Mouse (Mus musculus) liver, embryonic 13.5 days (tissue): ENCODE measurements around the gene Ptges3l. TPM values are rescaled to one million over a fixed set of nuclear protein-coding genes. Genes with fewer than 3 reads are reported as not detected.

Experiments used
- ATAC-seq: fragments of 200-750 bp; cut with Nextera tagmentation; 2 replicates; pipeline ENCODE4 v1.8.0; 2017; ENCODE audit warnings: low read depth, mild to moderate bottlenecking, moderate number of reproducible peaks, moderate library complexity
- DNase-seq: peaks from one replicate; pipeline ENCODE4 v3.0.0; 2022
- H3K27ac ChIP-seq: fragments of 300-500 bp; sonication (generic); 2 replicates; pipeline ENCODE4 v1.5.1; 2015; ENCODE audit warnings: moderate library complexity, mild to moderate bottlenecking, inconsistent platforms
- H3K27me3 ChIP-seq: fragments of 300-500 bp; sonication (generic); 2 replicates; pipeline ENCODE4 v1.6.1; 2015; ENCODE audit warnings: mild to moderate bottlenecking, inconsistent platforms
- H3K36me3 ChIP-seq: fragments of 300-500 bp; sonication (generic); 2 replicates; pipeline ENCODE4 v1.6.1; 2015; ENCODE audit warnings: mild to moderate bottlenecking, inconsistent platforms
- H3K4me1 ChIP-seq: fragments of 300-500 bp; sonication (generic); replicated peaks from 2 replicates; pipeline ENCODE4 v1.6.1; 2015; ENCODE audit warnings: inconsistent platforms
- H3K4me2 ChIP-seq: fragments of 300-500 bp; sonication (generic); 2 replicates; pipeline ENCODE4 v1.6.1; 2015; ENCODE audit warnings: inconsistent platforms, mild to moderate bottlenecking, moderate library complexity
- H3K4me3 ChIP-seq: fragments of 300-500 bp; sonication (generic); replicated peaks from 2 replicates; pipeline ENCODE4 v1.5.1; 2015; ENCODE audit warnings: mild to moderate bottlenecking, inconsistent platforms
- H3K9ac ChIP-seq: fragments of 300-500 bp; sonication (generic); 2 replicates; pipeline ENCODE4 v1.6.1; 2015; ENCODE audit warnings: mild to moderate bottlenecking, inconsistent platforms
- H3K9me3 ChIP-seq: fragments of 300-500 bp; sonication (generic); replicated peaks from 2 replicates; pipeline ENCODE4 v1.6.1; 2016; ENCODE audit warnings: inconsistent platforms
- WGBS: fragments of 180-500 bp; shearing (Covaris S2); methylation state at CpG from one replicate; pipeline ENCODE4 v1.1.7; 2015; ENCODE audit not compliant: insufficient replicate concordance; 5-methylcytosine and 5-hydroxymethylcytosine counted together
- polyA plus RNA-seq: library from polyadenylated mRNA; unstranded; fragments of >200 nt; fragmentation: Nextera tagmentation; extraction: Ambion mirVana; gene quantifications from 2 replicates; pipeline ENCODE4 v1.2.1, GENCODE M21; 2015

Ptges3l gene
- polyA plus RNA-seq, 1 experiment from 2014 or later, result 1.2 TPM

DNA sequence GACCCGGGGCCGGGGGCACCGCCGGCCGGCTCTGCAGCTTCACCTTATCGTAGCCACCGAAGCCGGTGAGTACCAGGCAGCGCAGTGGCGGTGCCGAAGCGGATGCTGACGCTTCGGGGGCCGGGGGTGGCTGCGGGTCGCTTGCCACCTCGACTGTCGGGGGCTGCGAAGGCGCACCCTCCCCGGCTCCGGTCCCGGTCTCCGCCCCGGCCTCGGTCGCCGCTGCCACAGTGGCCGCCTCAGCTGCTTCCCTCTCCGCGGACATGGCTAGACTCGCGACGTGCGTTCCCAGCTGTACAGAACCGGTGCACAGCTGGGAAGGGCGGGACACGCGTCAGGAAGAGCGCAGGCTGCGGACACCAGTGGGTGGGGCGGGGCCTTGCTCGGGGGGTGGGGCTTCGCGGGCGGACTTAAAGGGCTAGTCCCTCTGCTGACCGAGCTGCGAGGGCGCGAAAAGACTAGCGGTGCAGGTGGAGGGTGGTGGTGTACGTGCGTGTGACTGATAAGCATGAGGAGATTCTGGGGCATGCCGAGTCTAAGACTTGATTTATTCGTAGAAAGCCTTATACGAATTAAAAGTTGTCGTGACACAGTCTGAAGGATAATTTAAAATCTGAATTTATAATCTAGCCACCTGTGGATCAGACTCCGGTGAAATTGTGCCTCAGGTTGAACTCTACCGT, 40.9 kb upstream of the Ptges3l start, which contains the start of gene Vat1:
Vat1 (minus strand) TSS at position 362 of the 683 bp plus-strand sequence.
- H3K27me3 ChIP-seq, result peaks cover 74% of the 10 kb centered on the region
- peak; percentile 67 for DNase-seq
- H3K4me1 ChIP-seq, result peaks cover 73% of the 10 kb centered on the region
- under 1% methylated on average over 60 of the region's 60 CpGs for WGBS
- peak; percentile 67 for ATAC-seq
- H3K4me3 ChIP-seq, result peak within 1 kb of the TSS; percentile 69
- H3K36me3 ChIP-seq, result peaks cover 3% of the 10 kb centered on the region; the same call in 1 of the 2 replicates
- H3K4me2 ChIP-seq, result peak within 1 kb of the TSS; percentile 98
- H3K9ac ChIP-seq, result peak within 1 kb of the TSS; percentile 70
- no peaks in the 10 kb centered on the region for H3K9me3 ChIP-seq
- H3K27ac ChIP-seq, result peak within 1 kb of the TSS; percentile 60

DNA sequence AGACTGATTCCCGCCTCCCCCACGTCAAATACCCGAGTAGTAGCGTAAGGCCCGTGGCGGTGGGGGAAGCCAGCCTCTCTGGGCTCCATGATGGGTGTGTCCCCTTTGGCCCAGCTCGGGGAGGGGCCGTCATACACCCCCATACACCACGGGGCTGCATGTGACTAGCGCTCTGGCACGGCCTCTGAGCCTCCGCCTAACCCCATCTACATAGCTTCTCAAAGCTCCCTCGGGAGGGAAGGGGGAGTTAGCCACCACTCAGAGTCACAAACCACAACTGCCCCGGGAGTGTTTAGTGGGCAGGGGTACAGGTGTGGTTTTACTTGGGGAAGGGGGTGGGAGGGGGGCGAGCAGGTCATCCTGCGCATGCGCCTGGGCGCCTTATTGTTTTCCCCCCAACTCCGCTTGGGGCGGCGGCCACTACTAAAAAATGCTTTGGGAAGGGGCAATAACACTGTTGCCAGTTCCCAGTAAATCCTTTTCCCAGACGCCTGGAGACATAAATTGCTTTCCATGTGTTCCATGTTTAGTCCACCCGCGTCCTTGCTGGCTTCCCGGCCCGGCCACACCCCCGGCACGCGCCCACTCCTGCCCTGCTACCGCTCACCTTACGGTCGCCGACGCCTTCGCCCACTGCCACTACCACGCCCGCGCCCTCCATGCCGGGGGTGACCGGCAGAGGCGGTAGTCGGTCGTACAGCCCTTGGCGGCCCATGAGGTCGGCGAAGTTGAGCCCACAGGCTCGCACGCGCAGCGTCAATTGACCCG, 40.2 kb upstream of the Ptges3l start:
- Histone ChIP-seq H3K9ac (peak overlapping the region; percentile 70), H3K36me3 (peaks cover 7% of the 10 kb centered on the region), H3K4me3 (peak overlapping the region; percentile 69), H3K4me2 (peak overlapping the region; percentile 97), H3K27ac (peak overlapping the region; percentile 60), H3K9me3 (no peaks in the 10 kb centered on the region), H3K4me1 (peaks cover 73% of the 10 kb centered on the region), H3K27me3 (peaks cover 66% of the 10 kb centered on the region)
- ATAC-seq (peak; percentile 37), DNase-seq (peak; percentile 42)
- WGBS, result under 1% methylated on average over 51 of the region's 51 CpGs

DNA sequence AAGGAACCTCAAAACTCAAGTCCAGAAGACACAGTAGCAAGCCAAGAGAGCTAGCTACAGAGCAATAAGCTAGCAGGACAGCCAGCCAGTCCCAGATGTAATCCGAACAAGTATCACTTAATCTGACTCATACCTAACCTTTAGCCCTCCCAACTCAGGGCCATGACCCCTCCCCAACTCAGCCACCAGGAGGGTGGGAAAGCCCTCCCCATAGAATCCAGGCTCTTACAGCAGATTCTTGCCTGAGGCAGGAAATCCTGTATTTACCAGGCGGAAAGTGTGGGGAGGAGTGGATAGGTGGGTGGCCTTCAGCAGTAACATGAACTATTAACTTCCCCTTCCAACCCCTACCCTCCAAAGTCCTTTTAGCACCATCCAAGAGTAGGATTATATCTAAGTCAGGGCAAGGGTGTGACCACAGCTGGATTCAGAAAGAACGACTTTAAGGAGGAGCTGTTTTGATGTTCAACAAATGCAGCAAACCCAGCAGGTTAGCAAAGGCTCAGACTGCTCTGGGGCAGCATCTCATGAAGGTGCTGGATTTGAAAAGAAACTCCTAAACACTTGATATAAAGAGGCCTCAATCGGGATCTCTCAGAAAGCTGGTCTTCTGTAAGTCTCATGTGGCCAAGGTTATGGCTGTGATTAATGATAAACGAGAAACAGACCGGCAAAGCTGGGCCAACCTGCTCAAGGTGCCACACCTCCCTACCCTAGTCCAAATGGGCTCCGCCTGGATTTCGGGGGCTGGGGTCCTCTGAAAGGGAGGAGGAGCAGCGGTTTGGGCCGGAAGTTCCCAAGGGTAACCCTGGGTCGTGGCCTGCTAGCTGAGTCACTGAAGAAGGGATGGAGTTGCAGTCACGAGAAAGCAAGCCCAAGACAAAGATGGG, 39.3 kb upstream of the Ptges3l start, which contains the start of gene Rnd2:
Rnd2 (plus strand) TSS at position 789 of the 890 bp plus-strand sequence.
- peaks cover 60% of the 10 kb centered on the region for H3K27me3 ChIP-seq
- ATAC-seq (no peak), DNase-seq (no peak)
- WGBS, result 11% methylated on average over 12 of the region's 12 CpGs
- peaks cover 16% of the 10 kb centered on the region for H3K36me3 ChIP-seq
- peak within 1 kb of the TSS; percentile 70 for H3K9ac ChIP-seq
- H3K27ac ChIP-seq, result peak within 1 kb of the TSS; percentile 60
- peak within 1 kb of the TSS; percentile 69 for H3K4me3 ChIP-seq
- peak within 1 kb of the TSS; percentile 97 for H3K4me2 ChIP-seq
- peaks cover 77% of the 10 kb centered on the region for H3K4me1 ChIP-seq
- no peaks in the 10 kb centered on the region for H3K9me3 ChIP-seq

DNA sequence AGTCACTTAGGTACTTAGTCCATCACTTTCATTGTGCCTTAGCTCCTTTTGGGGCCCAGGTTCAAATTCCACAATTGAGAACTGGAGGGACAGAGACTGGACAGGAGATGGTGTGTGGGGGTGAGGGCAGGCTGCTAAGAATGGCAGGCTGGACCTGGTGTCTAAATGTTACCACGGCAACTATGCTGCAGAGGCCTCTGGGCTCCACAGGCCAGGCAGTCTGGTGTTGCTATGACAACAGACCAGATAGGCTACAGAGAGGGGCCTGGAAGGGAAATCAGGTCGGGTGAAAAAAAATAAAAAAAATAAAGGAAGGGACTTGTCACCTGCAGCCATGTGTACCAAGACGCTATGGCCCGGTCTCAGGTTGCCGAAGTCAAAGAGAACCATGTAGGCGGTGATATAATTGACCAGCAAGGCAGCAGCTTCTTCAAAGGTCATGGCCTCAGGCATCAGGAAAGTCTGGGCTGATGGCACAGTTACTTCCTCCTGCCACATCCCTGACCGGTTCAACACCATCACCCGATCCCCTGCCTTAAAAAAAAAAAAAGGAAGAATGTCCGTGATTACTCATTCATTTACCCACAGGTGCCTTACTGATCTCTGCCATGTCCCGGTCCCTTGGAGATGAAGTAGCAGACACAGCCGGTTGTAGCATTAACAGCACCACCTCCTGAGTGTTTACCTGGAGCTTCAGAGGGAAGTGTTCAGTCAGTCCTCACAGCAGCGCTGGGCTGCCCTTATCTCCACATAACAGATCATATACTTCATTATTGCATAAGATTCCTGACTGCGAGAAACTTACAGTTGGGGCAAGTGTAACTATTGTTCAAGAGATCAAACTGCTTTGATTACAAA, 37.7 kb upstream of the Ptges3l start:
- Histone ChIP-seq H3K4me1 (peaks cover 71% of the 10 kb centered on the region), H3K27ac (no peak overlapping the region), H3K9ac (0 out of 2 replicates have a peak overlapping the region, but pooled peaks have one; percentile 9), H3K36me3 (peaks cover 32% of the 10 kb centered on the region), H3K27me3 (peaks cover 44% of the 10 kb centered on the region), H3K4me2 (peak overlapping the region; percentile 97), H3K4me3 (no peak overlapping the region), H3K9me3 (no peaks in the 10 kb centered on the region)
- DNase-seq, result no peak
- 22% methylated on average over 13 of the region's 13 CpGs for WGBS
- no peak for ATAC-seq

DNA sequence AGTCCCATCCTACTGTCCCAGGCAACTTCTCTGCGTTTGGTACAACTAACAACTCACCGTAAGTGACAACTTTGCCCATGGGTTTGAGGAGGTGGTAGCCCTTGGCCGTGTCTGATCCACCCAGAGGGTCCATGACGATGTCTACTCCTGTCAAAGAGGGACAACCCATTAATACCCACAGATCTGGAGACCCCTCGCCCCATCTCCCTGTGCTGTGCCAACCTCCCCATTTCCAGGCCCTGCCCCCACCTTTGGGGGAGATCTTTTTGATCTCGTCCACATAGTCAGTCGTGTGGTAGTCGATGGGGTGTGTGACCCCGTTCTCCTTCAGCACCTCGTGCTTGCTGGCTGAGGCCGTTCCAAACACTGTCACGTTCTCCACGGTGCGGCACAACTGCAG, 37.0 kb upstream of the Ptges3l start:
- DNase-seq (no peak), ATAC-seq (no peak)
- Histone ChIP-seq H3K9ac (no peak overlapping the region), H3K27ac (no peak overlapping the region), H3K4me1 (peaks cover 65% of the 10 kb centered on the region), H3K4me2 (no peak overlapping the region), H3K27me3 (peaks cover 38% of the 10 kb centered on the region), H3K4me3 (no peak overlapping the region), H3K9me3 (no peaks in the 10 kb centered on the region), H3K36me3 (peaks cover 39% of the 10 kb centered on the region)
- 82% methylated on average over 14 of the region's 14 CpGs for WGBS

DNA sequence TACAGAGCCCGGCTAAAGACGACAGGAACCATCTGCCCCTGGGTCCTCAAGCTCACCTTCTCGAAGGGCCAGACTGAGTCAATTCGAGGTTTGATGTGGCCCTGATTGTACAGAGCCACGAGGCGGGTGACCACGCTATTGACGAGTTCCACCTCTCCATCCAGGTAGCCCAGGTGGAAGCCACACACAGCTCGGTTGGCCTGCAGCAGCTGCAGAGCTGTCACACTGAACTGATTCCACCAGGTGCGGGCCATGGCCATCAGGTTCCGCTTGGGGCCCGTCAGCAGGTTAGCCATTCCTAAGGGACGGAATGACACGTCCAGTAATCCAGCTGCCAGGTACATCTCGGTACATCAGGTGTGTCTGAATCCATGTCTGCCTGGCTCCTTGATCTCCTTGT, 35.2 kb upstream of the Ptges3l start:
- Histone ChIP-seq H3K4me2 (no peak overlapping the region), H3K9ac (no peak overlapping the region), H3K36me3 (peaks cover 48% of the 10 kb centered on the region), H3K4me3 (no peak overlapping the region), H3K4me1 (peaks cover 55% of the 10 kb centered on the region), H3K9me3 (no peaks in the 10 kb centered on the region), H3K27ac (no peak overlapping the region), H3K27me3 (peaks cover 19% of the 10 kb centered on the region)
- WGBS, result 88% methylated on average over 15 of the region's 15 CpGs
- ATAC-seq, result no peak
- DNase-seq, result no peak

DNA sequence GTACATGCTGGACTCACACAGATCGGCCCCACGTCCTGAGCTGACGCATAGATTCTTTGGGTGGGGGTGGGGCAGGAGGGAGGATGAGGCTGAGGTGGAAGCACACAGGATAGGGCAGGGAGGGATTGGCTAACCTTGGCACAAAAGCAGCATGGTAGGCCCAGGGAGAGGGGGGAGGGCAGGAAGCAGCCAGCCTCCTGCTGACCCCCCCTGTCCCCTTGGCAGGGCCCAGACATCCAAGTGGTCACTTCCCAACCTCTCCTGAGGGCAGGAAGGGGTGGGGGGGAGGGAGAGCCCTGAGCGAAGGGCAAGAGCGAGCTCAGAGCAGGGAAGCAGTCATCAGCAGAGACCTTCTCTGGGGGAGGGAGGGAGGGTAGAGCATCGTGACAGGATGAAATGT, 34.6 kb upstream of the Ptges3l start:
- Histone ChIP-seq H3K27me3 (peaks cover 13% of the 10 kb centered on the region), H3K9me3 (no peaks in the 10 kb centered on the region), H3K27ac (no peak overlapping the region), H3K9ac (no peak overlapping the region), H3K4me3 (no peak overlapping the region), H3K4me1 (peaks cover 49% of the 10 kb centered on the region), H3K36me3 (peaks cover 48% of the 10 kb centered on the region), H3K4me2 (no peak overlapping the region)
- ATAC-seq (0 out of 2 replicates have a peak, but pooled peaks have one; percentile 14), DNase-seq (no peak)
- WGBS, result 78% methylated on average over 6 of the region's 6 CpGs

DNA sequence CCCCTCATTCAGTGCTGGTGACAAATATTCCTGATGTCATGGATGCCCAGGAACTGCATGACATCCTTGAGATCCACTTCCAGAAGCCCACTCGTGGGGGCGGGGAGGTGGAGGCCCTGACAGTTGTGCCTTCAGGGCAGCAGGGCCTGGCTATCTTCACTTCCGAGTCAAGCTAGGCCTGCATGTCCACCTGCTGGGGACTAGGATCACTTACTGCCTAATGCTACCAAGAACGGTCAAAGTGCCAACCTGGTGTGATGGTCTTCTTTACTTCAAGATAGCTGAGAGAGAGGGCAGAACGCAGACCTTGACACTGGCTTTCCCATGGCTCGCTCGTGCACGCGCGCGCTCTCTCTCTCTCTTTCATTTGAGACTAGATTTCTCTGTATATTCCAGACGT, 33.1 kb upstream of the Ptges3l start:
- Histone ChIP-seq H3K9me3 (no peaks in the 10 kb centered on the region), H3K9ac (no peak overlapping the region), H3K27me3 (no peaks in the 10 kb centered on the region), H3K36me3 (peaks cover 48% of the 10 kb centered on the region), H3K4me3 (no peak overlapping the region), H3K4me1 (peaks cover 34% of the 10 kb centered on the region), H3K27ac (no peak overlapping the region), H3K4me2 (no peak overlapping the region)
- ATAC-seq, result no peak
- WGBS, result 82% methylated on average over 12 of the region's 12 CpGs
- no peak for DNase-seq

DNA sequence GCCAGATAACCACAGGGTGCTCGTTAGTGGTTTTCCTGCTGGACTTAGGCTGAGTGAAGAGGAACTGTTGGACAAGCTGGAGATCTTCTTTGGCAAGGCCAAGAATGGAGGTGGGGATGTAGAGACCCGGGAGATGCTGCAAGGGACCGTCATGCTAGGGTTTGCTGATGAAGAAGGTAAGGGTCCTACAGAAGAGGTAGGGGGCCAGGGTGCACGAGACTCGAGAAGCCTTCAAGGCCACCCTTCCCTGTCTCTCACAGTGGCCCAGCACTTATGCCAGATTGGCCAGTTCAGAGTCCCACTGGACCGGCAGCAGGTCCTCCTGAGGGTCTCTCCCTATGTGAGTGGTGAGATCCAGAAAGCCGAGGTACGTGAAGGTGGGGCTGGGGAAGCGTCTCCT, 32.5 kb upstream of the Ptges3l start:
- ATAC-seq (no peak), DNase-seq (no peak)
- no peaks in the 10 kb centered on the region for H3K9me3 ChIP-seq
- no peak overlapping the region for H3K4me2 ChIP-seq
- no peak overlapping the region for H3K27ac ChIP-seq
- 79% methylated on average over 9 of the region's 9 CpGs for WGBS
- no peak overlapping the region for H3K4me3 ChIP-seq
- H3K36me3 ChIP-seq, result peaks cover 48% of the 10 kb centered on the region
- H3K27me3 ChIP-seq, result no peaks in the 10 kb centered on the region
- H3K9ac ChIP-seq, result no peak overlapping the region
- H3K4me1 ChIP-seq, result peaks cover 29% of the 10 kb centered on the region

DNA sequence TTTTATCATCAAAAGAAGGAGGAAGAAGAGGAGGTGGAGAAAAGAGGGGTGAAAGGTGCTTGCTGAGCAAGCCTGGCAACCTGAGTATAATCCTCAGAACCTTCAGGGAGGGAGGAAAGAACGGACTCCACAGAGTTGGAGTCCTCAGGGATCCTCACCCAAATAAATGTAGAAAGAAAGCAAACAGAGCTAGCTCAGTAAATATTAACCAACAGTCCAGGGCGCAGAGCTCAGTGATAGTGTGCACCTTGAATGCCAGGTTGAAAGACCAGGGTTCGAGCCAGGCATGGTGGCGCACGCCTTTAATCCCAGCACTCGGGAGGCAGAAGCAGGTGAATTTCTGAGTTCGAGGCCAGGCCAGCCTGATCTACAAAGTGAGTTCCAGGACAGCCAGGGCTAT, 30.5 kb upstream of the Ptges3l start:
- no peak for DNase-seq
- H3K4me3 ChIP-seq, result no peak overlapping the region
- 81% methylated on average over 7 of the region's 7 CpGs for WGBS
- H3K36me3 ChIP-seq, result peaks cover 44% of the 10 kb centered on the region
- H3K9ac ChIP-seq, result no peak overlapping the region
- no peak for ATAC-seq
- no peaks in the 10 kb centered on the region for H3K9me3 ChIP-seq
- H3K27ac ChIP-seq, result no peak overlapping the region
- H3K4me1 ChIP-seq, result peaks cover 43% of the 10 kb centered on the region
- H3K27me3 ChIP-seq, result no peaks in the 10 kb centered on the region
- H3K4me2 ChIP-seq, result no peak overlapping the region
